Mouse (Mus musculus) kidney, adult 9 months (tissue): ENCODE results near the gene Vps13d.
"Not testable (repeated sequence)": the region's sequence is repeated elsewhere in the genome, so short reads cannot be mapped to it uniquely, and the experiment has no call there.

Experiments used
- DNase-seq: peaks from one replicate; pipeline ENCODE4 v3.0.0; 2022

Vps13d gene

DNA sequence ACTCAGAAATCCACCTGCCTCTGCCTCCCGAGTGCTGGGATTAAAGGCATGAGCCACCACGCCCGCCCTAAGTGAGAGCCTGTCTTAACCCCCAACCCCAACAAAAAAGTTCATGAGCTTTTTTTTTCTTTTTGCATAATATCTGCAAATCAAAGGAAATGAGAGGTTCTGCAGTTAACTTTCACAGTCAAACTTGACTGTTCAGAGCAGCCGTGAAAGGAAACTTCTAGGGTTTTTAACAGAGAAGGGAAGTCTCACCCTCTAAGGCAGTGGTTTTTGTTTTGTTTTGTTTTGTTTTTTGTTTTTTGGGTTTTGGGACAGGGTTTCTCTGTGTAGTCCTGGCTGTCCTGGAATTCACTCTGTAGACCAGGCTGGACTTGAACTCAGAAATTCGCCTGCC is 15.8 kb upstream of the Vps13d start:
- no peak for DNase-seq

- no peak for DNase-seq
These were observed 14.9 kb upstream of the Vps13d start for GRCm38 (mm10) chr4:145209690-145210088.

GRCm38 (mm10) chr4:145209076-145209689 is 14.4 kb upstream of the Vps13d start:
- no peak for DNase-seq

DNA sequence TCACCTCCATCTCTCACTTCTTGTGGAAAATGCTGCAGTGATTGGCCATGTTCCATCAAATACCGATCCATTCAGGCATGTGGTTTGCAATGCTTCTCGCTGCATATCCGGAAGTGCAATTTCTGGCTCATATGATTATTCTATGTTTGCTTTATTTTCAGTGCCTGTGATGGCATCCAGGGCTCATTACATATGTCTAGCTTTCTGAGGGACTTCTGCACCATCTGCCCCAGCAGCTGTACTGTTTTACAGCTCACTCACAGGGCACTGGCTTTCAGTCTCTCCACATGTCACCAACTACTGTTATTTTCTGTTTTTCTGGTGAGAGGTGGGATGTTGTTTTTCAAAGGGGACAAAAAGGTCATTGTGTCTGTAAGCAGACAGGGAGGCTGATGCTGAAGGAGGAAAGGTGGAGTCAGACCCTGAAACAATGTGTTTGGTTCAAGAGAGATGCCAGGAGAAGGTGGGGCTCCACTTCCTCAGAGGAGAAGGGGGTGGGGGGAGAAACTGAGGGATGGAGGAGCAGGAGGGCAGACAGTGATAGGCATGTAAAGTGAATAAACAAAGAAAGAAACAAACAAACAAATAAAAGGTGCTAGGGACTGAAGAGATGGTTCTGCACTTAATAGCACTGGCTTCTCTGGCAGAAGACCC is 13.0 kb upstream of the Vps13d start:
- DNase-seq, result no peak

DNA sequence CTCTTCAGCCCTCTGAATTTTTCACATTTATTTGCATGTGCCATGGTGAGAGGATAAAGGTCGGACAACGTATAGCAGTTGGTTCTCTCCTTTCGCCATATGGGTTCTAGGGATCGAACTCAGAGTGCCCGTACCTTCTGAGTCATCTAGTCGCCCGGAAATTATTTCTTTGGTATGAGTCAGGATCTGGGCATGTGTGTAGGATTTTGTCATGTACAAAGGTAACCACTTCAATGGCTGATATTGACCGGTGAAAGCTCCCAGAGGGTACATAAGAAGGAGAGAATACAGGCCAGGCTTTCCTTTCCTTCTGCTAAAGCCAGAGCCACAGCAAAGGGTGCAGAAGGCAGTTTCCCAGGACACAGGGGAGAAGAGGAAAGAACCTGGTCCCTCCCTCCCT is 10.0 kb upstream of the Vps13d start:
- no peak for DNase-seq

- no peak for DNase-seq
These were observed 8.5 kb upstream of the Vps13d start for GRCm38 (mm10) chr4:145203305-145203704.

GRCm38 (mm10) chr4:145201424-145201823 is 6.6 kb upstream of the Vps13d start:
- DNase-seq, result no peak

DNA sequence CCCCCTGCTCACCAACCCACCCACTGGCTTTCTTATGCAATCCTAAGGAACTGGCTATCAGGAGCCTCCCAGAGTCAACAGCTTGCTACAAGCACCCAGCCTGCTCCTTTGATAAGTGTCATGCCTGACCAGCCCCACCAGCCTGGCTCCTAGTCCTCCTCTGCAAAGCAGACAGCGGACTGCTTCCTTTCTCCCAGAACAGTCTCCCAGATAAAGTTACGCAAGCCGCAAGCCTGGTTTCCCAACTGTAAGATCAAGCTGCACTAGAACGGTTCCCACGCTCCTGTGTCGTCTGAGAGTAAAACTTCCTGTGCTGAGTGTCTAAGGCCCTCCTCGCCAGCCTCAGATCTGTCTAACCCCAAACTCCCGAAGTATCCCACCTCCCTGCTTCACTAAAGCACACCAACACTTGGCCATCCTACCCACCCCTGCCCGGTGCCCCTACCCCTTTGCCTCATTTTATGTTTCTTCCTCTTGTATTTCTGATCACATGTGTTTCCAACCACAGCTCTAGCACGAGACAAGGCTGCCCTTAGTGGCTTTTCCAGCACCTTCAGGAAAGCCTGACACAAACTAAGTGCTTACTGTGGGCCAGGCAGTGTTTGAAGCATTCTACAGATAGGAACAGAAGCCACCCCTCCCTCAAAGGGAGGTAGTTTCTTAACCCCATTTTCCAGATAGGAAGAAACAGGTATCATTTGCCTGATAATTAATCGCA is 5.3 kb upstream of the Vps13d start:
- DNase-seq, result no peak

DNA sequence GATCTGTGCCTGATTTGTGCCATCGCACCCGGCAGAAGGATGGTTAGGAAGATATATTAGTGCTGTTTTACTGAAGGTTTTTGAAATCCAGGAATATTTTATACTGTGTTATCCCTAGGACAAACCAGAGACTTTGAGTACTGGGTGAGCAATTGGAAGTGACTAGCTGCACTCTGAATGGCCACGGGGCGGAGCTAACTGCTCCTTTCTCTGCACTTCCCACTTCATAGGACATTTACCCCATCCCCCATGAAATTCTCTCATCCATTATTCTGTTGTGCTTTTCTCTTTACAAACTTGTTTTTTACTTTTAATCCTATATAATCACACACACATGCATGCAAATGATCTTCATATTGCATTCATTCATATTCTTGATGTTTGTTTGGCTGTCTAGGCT is 1.8 kb upstream of the Vps13d start:
- no peak for DNase-seq

DNA sequence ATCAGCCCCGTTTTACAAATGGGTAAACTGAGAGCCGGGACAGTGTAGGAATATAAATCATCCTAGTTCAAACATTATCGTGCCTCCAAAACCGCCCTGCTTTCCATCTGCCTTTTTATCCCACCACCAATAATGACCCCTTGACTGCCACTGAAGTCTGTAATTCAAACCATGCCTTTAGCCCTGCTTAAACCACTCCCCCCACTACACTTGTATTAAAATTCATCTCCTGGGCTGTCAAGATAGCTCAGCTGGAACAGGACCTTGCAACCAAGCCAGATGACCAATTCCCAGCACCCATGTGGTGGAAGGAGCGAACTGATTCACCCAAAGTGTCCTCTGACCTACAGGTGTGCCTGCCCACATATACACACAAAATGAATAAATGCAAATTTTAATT is 367 bp upstream of the Vps13d start:
- no peak for DNase-seq

- peak; percentile 75 for DNase-seq
These were observed 754 bp downstream of the Vps13d start for GRCm38 (mm10) chr4:145193991-145194511.

DNA sequence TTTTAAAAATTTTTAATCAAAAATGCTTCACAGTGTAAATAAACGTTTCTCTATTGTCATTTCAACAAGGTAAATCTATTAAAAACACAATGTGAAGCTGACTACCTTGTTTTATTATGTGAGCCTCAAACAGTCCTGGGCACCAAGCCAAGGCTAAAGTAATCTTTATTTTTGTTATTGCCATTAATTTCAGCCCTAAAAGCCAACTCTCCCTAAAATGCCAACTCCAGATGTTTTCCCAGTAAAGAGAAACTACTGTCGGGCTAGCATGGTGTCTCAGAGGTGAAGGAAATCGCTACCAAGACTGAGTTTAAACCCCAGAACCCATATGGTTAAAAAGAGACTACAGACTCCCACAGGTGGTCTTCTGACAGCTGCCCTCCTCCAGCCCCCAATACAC is 1.4 kb downstream of the Vps13d start:
- DNase-seq, result peak; percentile 23

DNA sequence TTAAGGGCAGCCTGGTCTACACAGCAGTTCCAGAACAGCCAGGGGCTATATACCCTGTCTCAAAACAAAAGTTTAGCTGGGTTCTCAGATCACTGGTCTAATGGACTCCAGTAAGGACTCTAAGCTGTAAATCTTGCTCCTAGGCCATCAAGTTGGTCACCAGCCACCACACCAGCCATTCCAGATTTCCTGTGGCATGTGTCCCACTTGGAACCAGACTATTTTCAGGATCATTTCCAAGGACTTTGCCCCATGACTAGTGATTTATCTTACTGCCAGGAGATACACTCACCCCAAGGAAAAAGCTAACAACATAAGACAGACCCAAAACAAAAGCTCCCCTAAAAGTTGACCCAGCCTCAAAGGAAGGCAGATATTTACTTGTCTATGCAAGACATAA is 2.1 kb downstream of the Vps13d start:
- peak; percentile 86 for DNase-seq

DNA sequence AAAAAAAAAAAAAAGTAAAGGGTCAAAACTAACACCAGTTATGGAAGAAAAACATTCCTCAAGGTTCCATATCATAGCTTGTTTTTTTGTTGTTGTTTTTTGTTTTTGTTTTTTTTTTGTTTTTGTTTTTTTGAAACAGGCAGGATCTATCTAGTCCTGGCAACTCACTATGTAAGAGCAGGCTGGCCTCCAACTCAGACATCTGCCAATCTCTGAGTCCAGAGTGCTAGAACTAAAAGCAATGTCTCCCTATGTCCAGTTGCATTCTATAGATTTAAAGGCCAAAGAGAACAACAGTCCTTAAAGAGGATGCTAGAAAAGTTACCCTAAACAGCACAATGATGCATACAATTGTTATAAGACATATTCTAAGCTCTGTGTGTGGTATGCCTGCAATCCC is 6.2 kb downstream of the Vps13d start:
- DNase-seq, result no peak

- DNase-seq, result peak; percentile 18
These were observed 7.2 kb downstream of the Vps13d start for GRCm38 (mm10) chr4:145187619-145188018.

- DNase-seq, result no peak
These were observed 15.8 kb downstream of the Vps13d start for GRCm38 (mm10) chr4:145178918-145179549.

DNA sequence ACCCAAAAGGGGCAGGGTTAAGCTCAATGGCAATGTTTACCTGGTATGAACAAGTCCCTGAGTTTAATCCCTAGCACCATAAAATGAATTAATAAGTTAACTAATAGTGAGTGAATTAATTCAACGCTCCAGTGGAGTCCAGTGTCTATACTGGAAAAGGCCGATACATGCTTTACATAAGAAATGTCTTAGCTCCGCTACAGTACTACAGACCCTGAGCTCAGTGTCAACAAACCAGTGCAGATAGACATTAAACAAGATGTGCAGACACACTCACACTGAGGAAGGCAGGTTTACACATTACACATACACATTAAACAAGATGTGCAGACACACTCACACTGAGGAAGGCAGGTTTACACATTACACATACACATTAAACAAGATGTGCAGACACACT is 29.3 kb downstream of the Vps13d start:
- DNase-seq, result not testable (repeated sequence)

GRCm38 (mm10) chr4:145164111-145164510 is 30.7 kb downstream of the Vps13d start:
- DNase-seq, result no peak

- no peak for DNase-seq
These were observed 33.6 kb downstream of the Vps13d start for GRCm38 (mm10) chr4:145161243-145161642.

DNA sequence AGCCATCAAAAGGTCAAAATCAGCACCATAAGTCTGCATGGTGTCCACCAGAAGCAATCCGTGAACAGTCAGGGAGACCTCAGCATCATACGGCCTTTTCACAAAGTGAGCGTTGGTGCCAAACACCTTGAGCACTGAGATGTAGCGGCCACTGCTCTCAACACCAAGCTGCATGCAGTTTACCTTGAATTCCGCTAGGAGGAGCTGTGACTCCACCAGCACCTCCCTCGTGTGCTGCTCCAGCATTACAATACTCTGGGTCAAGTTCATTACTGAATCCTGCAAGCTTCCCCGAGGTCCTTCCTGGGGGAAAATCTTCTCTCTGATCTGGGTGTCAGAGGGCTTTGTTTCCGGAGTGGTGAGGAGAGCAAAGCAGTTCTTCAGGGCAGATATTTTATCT is 38.8 kb downstream of the Vps13d start:
- DNase-seq, result peak; percentile 64

GRCm38 (mm10) chr4:145151103-145151486 is 43.7 kb downstream of the Vps13d start:
- DNase-seq, result no peak

- no peak for DNase-seq
These were observed 44.3 kb downstream of the Vps13d start for GRCm38 (mm10) chr4:145150345-145151102.
